Mouse (Mus musculus): ENCODE data around the gene Rhog.
A peak's percentile ranks its signal among the peaks of the same experiment; 100 is the strongest.
"Not testable (repeated sequence)": the region's sequence is repeated elsewhere in the genome, so short reads cannot be mapped to it uniquely, and the experiment has no call there.

Gene Rhog

GRCm38 (mm10) chr7:102255954-102256353 lies at the start of gene Rhog:
Gene Rhog (minus strand): TSS chr7:102256054.
- DNase-seq (ENCODE audit: low read depth, low spot score): no peak

GRCm38 (mm10) chr7:102305596-102305995 lies 49.7 kb upstream of the Rhog start:
- DNase-seq (ENCODE audit: low read depth, low spot score): no peak

GRCm38 (mm10) chr7:102302471-102302870 lies 46.6 kb upstream of the Rhog start:
- DNase-seq (ENCODE audit: low read depth, low spot score): no peak

DNA sequence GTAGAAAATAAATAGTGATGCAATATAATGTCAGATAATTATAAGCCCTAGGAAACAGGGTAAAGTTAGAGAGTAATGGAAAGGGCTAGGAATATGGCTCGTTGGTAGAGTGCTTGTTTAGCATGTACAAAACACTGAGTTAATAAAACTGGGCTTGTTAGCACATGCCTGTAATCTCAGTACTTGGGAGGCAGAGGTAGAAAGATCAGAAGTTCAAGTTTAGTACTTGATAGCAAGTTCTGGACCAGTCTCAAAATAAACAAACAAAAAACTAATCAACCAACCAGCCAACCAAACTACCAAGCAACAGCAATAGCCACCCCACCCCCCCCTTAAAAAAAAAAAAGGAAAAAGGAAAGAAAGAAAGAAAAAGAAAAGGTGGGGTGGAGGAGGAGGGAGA lies 44.9 kb upstream of the Rhog start:
- no peak for DNase-seq (ENCODE audit: low read depth, low spot score)

GRCm38 (mm10) chr7:102293234-102293633 lies 37.4 kb upstream of the Rhog start:
- DNase-seq (ENCODE audit: low read depth, low spot score): no peak

DNA sequence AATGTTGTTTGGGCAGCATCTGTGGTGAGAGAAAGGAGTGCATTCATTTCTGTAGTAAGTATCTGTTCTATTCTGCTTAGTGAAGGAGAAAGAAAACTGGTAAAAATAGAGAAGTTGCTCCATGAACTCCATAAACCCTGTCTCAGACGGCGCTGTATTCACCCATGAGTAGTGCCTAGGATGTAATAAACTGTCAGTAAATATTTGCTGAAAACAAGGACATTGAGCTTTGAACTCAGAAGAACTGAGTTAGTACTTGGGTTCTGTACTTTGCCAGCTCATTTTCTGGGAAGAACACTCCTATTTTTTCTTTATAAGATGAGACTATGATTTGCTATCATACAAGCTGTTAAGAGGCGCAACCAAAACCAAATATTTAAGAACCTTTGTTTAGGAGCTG lies 36.4 kb upstream of the Rhog start:
- DNase-seq (ENCODE audit: low read depth, low spot score): no peak

- DNase-seq (ENCODE audit: low read depth, low spot score): no peak
Measured at GRCm38 (mm10) chr7:102289466-102289865, 33.6 kb upstream of the Rhog start.

DNA sequence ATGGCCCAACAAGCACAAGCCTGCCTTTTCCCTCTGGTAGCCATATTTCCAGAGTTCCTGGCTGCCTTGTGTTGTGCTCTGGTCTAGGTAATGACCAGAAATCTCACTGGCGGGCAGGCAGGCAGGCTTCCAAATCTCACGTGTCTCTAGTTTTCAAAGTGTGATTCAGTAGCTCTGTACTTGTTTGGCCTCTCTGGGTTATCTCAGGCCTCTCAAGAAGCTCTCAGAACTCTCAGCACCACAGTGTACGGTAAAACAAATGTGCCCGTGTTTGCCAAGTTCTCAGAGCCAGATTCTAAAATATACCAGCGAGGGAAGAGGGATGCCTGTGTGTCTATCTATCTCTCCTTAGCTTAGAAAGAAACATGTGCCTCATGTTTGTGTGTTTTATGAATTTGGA lies 26.4 kb upstream of the Rhog start:
- DNase-seq (ENCODE audit: low read depth, low spot score): no peak

DNA sequence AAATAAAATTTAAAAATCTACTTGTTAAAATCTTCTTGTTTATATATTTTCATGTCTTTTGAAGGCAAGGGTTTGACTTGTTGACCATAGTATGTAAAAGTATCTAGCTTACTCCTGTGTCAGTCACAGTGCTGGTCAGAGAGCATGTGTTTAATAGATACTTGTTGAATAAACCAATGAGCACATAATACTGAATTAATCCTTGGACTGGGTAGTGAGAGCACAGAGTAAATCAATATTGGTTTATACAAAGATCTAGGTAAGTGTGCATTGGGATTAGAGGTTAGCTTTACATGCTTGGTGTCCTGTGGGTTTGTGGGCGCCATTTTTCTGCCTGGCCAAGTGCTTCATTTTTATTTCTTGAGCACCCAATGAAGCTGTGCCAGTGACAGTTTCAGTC lies 25.5 kb upstream of the Rhog start:
- DNase-seq (ENCODE audit: low read depth, low spot score): no peak

DNA sequence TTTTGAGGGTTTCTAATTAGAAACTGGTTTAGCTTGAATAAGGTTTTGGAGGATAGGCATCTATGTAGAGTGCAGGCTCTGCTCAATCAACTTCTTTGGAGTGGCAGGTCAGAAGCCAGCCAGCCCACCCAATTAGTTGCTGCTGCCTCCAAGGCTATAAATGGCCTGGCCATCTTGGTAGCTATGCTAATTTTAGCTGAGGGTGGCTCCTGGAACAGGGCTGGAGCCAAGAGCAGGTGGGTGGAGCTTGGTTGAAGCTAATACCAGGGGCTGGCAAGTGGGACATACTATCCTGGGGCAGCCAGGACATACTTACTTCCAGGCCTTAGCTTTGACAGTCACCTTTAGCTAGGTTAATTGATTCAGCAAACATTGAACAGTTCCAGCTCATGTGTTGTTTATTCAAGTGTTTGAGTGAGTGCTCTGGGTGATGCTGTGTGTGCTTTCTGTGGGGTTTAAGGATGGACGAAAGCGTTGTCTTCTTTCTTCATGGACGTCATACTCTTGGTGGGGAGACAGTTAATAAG lies 16.6 kb upstream of the Rhog start:
- no peak for DNase-seq (ENCODE audit: low read depth, low spot score)

DNA sequence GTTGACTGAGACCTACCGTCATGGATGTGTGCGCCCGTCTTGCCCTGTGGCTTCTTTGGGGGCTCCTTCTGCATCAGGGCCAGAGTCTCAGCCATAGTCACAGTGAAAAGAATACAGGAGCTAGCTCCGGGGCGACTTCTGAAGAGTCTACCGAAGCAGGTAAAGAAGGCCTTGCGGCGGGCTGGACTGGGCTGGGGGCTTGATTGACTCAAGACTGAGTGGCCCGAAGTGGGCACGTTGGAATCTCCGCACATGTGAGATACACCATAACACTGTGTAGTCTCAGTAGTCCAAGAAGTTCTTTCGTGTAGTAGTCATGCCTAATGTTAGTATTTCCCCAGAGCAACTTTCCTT lies 12.5 kb upstream of the Rhog start:
- DNase-seq (ENCODE audit: low read depth, low spot score): no peak

GRCm38 (mm10) chr7:102267601-102268394 lies 11.9 kb upstream of the Rhog start, which contains the start of gene Stim1:
Gene Stim1 (plus strand): TSS chr7:102267806.
- peak; percentile 91 for DNase-seq (ENCODE audit: low read depth, low spot score)

DNA sequence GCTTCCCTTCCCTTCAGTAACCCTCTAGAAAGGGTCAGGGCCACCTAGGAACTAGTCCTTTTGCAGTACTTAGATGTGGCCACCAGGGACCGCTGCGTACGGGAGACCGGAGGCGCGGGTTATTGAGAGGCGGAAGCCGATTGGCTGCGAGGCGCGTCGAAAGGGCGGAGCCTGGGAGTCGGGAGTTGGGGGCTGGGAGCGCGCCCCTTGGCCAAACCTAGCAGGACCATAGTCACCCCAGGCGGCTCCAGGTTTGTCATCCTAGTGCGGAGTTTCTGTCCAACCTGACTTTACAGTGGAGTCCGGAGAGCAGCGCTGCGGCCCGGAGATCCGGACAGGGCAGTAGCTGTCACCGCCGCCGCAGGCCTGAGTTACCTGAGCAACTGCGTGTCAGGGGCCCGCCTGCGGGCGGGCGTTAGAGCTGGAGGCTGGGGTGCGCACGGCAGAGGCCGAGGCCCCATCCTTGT lies 11.3 kb upstream of the Rhog start:
- peak; percentile 98 for DNase-seq (ENCODE audit: low read depth, low spot score)

DNA sequence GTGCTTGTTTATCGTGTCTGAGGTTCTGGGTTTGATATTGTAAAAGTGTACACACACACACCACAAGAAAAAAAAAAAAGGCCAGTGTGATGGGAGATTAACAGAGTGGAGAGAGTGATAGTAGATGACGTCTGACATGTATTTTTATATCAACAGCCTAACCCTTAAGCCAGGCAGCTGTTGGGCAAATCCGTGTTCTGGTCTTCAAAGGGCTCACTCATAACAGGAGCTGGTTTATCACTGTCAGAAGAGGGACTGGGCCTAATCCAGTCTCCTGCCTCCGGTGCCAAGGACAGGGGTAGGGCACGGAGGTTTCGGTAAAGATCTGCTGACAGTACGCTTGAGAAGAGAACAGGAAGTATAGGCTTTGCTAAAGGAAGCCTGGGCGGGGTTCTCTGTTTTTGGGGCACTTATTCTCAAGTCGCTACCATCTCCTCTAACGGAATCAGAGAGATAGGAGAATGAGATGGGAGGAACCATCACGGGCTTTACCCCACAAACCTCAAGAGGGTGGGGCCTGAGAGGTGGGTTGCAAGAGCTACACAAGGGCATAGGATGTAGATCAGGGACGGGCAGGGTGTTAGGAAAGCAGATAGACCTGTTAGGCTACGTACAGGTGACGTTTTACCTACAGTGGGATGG lies 10.7 kb upstream of the Rhog start:
- DNase-seq (ENCODE audit: low read depth, low spot score): no peak

DNA sequence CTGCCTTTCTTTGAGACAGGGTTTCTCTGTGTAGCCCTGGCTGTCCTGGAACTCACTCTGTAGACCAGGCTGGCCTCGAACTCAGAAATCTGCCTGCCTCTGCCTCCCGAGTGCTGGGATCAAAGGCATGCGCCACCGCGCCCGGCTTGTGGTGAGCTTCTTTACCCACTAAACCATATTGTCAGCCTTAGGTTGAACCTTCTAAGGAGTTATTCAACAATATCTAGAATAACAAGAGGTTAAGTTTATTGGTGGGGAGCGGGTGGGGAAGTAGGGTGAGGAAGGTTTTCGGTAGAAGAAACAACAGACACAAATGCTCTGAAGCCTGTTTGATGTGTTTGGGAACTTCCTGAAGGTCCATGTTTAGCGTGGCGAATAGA lies 10.2 kb upstream of the Rhog start:
- DNase-seq (ENCODE audit: low read depth, low spot score): not testable (repeated sequence)

GRCm38 (mm10) chr7:102263020-102263419 lies 7.2 kb upstream of the Rhog start:
- no peak for DNase-seq (ENCODE audit: low read depth, low spot score)

- DNase-seq (ENCODE audit: low read depth, low spot score): no peak
Measured at GRCm38 (mm10) chr7:102260518-102260917, 4.7 kb upstream of the Rhog start.

DNA sequence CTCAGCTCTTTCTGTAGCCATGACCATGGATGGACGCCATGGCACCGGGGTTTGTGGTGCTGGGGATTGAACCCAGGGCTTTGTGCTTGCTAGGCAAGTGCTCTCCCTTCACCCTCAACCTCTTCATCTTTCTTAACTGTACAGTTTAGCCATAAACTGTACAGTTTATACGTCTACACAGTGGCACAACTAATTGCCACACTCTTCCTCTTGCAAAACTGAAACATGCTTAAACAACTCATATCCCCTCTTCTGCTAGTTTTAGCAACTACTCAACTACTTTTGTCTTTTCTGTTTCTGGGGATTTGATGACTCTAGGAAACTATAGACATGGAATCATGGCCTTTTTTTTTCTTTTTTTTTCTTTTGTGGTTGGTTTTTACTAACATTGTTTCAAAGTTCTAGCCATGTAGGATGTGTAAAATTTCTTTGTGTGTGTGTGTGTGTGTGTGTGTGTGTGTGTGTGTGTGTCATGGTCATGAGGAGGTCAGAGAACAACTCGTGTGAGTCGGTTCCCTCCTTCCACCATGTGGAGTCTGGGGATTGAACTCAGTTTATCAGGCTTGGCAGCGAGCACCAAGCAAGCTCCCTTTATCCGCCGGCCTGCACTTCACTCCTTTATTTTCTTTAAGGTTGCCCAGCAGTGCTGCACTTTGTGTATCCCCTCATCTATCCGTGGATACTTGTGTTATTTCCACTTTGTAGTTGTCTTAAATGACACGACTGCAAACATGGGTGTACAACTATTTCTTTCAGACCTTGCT lies 4.0 kb upstream of the Rhog start:
- no peak for DNase-seq (ENCODE audit: low read depth, low spot score)

DNA sequence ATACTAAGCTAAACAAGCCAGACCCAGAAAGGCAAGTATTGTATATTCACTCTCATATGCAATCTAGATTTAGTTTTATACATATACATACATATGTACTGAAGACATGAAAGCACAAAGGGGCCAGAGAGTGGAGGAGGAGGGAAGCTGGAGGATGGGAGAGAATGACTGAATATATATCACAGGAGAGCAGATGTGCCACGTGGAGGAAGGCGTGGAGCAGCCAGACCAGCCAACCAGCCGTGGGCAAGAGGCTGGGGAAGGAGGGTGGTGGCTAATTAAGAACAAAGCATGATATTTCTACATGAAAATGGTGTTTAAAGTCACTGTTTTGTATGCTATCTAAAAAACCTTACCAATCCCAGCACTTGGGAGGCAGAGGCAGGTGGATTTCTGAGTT lies 2.9 kb upstream of the Rhog start:
- DNase-seq (ENCODE audit: low read depth, low spot score): no peak

- DNase-seq (ENCODE audit: low read depth, low spot score): peak; percentile 77
Measured at GRCm38 (mm10) chr7:102258189-102258588, 2.3 kb upstream of the Rhog start.

DNA sequence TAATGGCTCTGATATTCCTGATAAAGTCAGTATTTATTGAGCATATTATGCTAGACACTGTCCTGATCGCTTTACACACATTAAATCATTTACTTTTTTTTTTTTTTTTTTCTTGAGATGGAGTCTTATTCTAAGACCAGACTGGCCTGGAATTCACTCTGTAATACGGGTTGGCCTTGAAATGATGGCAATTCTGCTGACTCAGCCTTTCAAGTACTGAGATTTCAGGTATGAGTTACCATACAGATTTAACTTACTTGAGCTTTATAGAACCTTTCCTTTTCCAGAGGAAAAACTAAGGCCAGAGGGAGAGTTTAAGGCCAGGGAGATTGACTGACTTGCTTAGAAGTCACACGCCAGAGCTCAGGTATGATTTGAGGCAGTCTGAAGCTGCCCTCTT lies 782 bp upstream of the Rhog start:
- DNase-seq (ENCODE audit: low read depth, low spot score): no peak

DNA sequence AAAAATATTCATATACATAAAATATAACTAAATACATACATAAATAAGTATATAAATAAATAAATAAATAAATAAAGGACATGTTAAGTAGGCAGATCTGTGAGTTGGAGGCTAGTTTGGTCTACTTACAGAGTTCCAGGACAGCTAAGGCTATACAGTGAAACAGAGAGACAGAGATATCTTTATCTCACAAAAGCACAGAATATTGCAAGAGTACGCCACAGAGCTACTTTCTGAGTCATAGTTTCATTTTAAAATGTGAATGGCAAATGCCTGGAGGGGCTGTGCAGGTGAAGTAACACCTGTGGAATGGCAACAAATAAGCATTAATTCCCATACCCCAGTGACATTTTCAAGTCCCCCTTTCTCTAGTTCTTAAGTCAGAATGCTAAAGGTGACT lies 2.2 kb downstream of the Rhog start:
- DNase-seq (ENCODE audit: low read depth, low spot score): no peak
